ENCODE assay signal across 8 mouse cellular contexts in genomic region chr7:46033109-46033869, GRCm38 (mm10). TPM values are rescaled to one million over a fixed set of nuclear protein-coding genes. Genes with fewer than 3 reads are reported as not detected.
DNase-seq lines count a peak whose midpoint lies in the region; ATAC-seq and TF ChIP-seq lines count a peak whose summit lies in the region.

TSS of gene Nomo1 (plus strand) at chr7:46033698.

- H3K4me1 ChIP-seq in ES-E14 (ENCODE audit: control insufficient read depth in 2 of 2, insufficient read depth in 2 of 2, low read length in 2 of 2, poor library complexity in 1 of 2), result peaks cover 0 to 11% of the 10 kb centered on the region in 2 experiments; a peak in 2 of 4 replicates
- peaks cover 15% of the 10 kb centered on the region for H3K4me1 ChIP-seq in forebrain, embryonic 15.5 days
- peaks cover 4% of the 10 kb centered on the region; the same call in 1 of the 2 replicates for H3K4me1 ChIP-seq in lung, adult 2 months (ENCODE audit: control insufficient read depth, insufficient read depth, low read length)

- no peaks in the 10 kb centered on the region for H3K27me3 ChIP-seq in forebrain, embryonic 15.5 days

- peak within 1 kb of the TSS; percentile 96 to 97 for H3K4me3 ChIP-seq in ES-E14 (ENCODE audit: insufficient read depth in 1 of 2, low read depth in 1 of 2, low read length in 2 of 2, poor library complexity in 1 of 2, severe bottlenecking in 1 of 2)
- H3K4me3 ChIP-seq in forebrain, embryonic 15.5 days, result peak within 1 kb of the TSS; percentile 69
- H3K4me3 ChIP-seq in lung, adult 2 months (replicated peaks; ENCODE audit: extremely low read depth, low read depth, low read length), result peak within 1 kb of the TSS; percentile 99

- H3K36me3 ChIP-seq in ES-E14 (ENCODE audit: control insufficient read depth, insufficient read depth, low read length, poor library complexity, severe bottlenecking), result peaks cover 4% of the 10 kb centered on the region; the same call in 1 of the 2 replicates
- peaks cover 4% of the 10 kb centered on the region; the same call in 1 of the 2 replicates for H3K36me3 ChIP-seq in forebrain, embryonic 15.5 days

- peak; percentile 64 for TF ChIP-seq POLR2A in lung, adult 2 months (IDR thresholded peaks at IDR 0.05; ENCODE audit: borderline replicate concordance, extremely low read depth, low read depth, low read length)

- H3K9ac ChIP-seq in ES-E14 (ENCODE audit: insufficient read depth, low read depth, low read length, poor library complexity, severe bottlenecking), result peak within 1 kb of the TSS; percentile 97
- peak within 1 kb of the TSS; percentile 77 for H3K9ac ChIP-seq in forebrain, embryonic 15.5 days (replicated peaks)

- H3K27ac ChIP-seq in ES-E14 (ENCODE audit: insufficient read depth, low read depth, low read length, poor library complexity, severe bottlenecking), result no peak within 1 kb of the TSS
- no peak within 1 kb of the TSS for H3K27ac ChIP-seq in forebrain, embryonic 15.5 days (replicated peaks)

- peak; percentile 78 for TF ChIP-seq CTCF in lung, adult 2 months (IDR thresholded peaks at IDR 0.05; ENCODE audit: insufficient read depth, low read length)

- peak; percentile 95 for ATAC-seq in forebrain, embryonic 15.5 days (replicated peaks)
- peak; percentile 95 for ATAC-seq in neutrophil, adult 5-6 weeks (ENCODE audit: extremely low read depth, insufficient number of reproducible peaks, low FRiP score, poor library complexity, severe bottlenecking)

- intact Hi-C loops in heart, postnatal 25 days (cut with DNase I), result loop anchor here (10.0 kb wide), 1 partner anchor 682 kb away; the partner anchor contains the start of genes Saa3 and Saal1

- in situ Hi-C loops in ES-E14 (cut with MboI; ENCODE audit: low sequenced_read_pairs in 2 of 2, unreplicated experiment in 2 of 2), result no loop called here

- H3K4me2 ChIP-seq in forebrain, embryonic 15.5 days (replicated peaks), result peak within 1 kb of the TSS; percentile 73

- H3K9me3 ChIP-seq in ES-E14 (ENCODE audit: control insufficient read depth, insufficient read depth, low read depth, low read length), result no peaks in the 10 kb centered on the region
- H3K9me3 ChIP-seq in forebrain, embryonic 15.5 days, result no peaks in the 10 kb centered on the region

- 6% methylated on average over 39 of the region's 44 CpGs for WGBS in forebrain, embryonic 15.5 days
- WGBS in lung, adult 2 months, result 6% methylated on average over 44 of the region's 44 CpGs

- DNase-seq in ES-E14 (ENCODE audit: low read depth, low spot score), result peak; percentile 91
- DNase-seq in cerebellum, adult 11-12 months, result peak; percentile 96
- peak; percentile 92 for DNase-seq in heart, postnatal 25 days (ENCODE audit: low spot score)
- DNase-seq in layer of hippocampus, adult 18-20 months (ENCODE audit: low spot score in 2 of 2), result peak; percentile 94 to 96
- DNase-seq in lung, adult 2 months, result peak; percentile 95
- DNase-seq in thymus, adult 18-20 months, result peak; percentile 88 to 93

TF ChIP-seq in ES-E14, 5 proteins besides CTCF, POLR2A, EP300 and RAD21:
- TF ChIP-seq HCFC1 (IDR thresholded peaks at IDR 0.05; ENCODE audit: borderline replicate concordance, insufficient read depth, low read length), result peak; percentile 55; the same call in 1 of the 2 replicates
- TF ChIP-seq ZNF384 (IDR thresholded peaks at IDR 0.05; ENCODE audit: low read depth, low read length), result no peak

RNA-seq across cellular contexts. Expression of gene Nomo1, which starts in this region (rescaled TPM):
- total RNA-seq in ES-E14 (2012; rRNA removed), result 173 and 219 TPM in 2 replicates
- 42.2 and 42.4 TPM in 2 replicates for polyA plus RNA-seq in forebrain, embryonic 15.5 days (2015; fragmentation: Nextera tagmentation; extraction: Ambion mirVana)
- 10 to 100 TPM; 77.4 to 78.0 TPM for total RNA-seq in heart, postnatal 25 days (2021)
- 100 to 1,000 TPM in 1 of 2 experiments, 10 to 100 TPM in 1; 99.7 to 107 TPM for total RNA-seq in layer of hippocampus, adult 18-20 months (2021)
- polyA plus RNA-seq in lung, adult 2 months (2012; rRNA removed), result 27.8 and 34.0 TPM in 2 replicates
- 29.1 and 29.7 TPM in 2 replicates for total RNA-seq in neutrophil, adult 5-6 weeks (2017)
